Mouse (Mus musculus) bone marrow macrophage, adult 2 months (primary cell): Measurements from ENCODE around the gene Unc79.

ENCODE experiments used
- CTCF ChIP-seq: IDR thresholded peaks from 2 replicates; pipeline ENCODE4 v1.5.1; 2012; ENCODE audit warnings: low read depth, mild to moderate bottlenecking, low read length, moderate library complexity
- POLR2A ChIP-seq: IDR thresholded peaks from 2 replicates; pipeline ENCODE4 v1.6.1; 2012; ENCODE audit warnings: mild to moderate bottlenecking, low read depth, low read length, borderline replicate concordance

GRCm38 (mm10) chr12:103229058-103229457, 280.4 kb downstream of the Unc79 start:
- no peak for TF ChIP-seq POLR2A
- no peak for TF ChIP-seq CTCF
